Comparison of ENCODE assay signal across 51 mouse cellular contexts in the genomic region with DNA sequence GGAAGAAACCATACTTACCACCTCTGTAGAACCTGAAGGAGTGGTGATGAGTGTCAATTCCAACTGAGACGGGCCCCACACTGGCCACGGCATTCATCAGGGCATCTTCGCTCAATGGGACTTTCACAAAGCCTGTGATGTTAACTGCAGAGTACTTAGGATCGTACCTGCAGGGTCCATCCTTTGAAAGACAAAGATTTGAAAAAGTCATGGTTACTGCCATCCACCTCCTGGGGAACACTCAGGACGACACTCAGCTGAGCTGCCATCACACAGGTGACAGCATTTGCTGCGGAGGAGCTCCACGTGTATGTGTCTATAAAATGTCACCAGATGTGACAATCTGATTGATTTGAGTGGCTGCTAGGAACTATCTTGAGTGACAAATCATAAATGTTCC. TPM values are rescaled to one million over a fixed set of nuclear protein-coding genes. Genes with fewer than 3 reads are reported as not detected.
"Had no signal": no experiment of that assay in that cellular context is flagged by ENCODE, and none has a peak within 500 bp of the region (broad histone marks: within the 10 kb centered on the region; RNA-seq: fewer than 3 reads in every experiment).

No protein-coding gene starts in this region.

- H3K27me3 ChIP-seq: heart, embryonic 12.5 days; heart, embryonic 13.5 days; heart, embryonic 15.5 days; hindbrain, embryonic 12.5 days; hindbrain, embryonic 13.5 days; hindbrain, embryonic 15.5 days; intestine, embryonic 15.5 days; kidney, embryonic 15.5 days had no signal

- DNase-seq: heart, postnatal 10 days; heart, postnatal 14 days; heart, postnatal 36 days; heart, postnatal 4 days; kidney, adult 11 months; kidney, adult 18-20 months; kidney, adult 2 months; kidney, adult 8-10 months; kidney, adult 9 months; kidney, postnatal 10 days; kidney, postnatal 14 days; kidney, postnatal 25 days; kidney, postnatal 36 days; kidney, postnatal 4 days; layer of hippocampus, adult 9-11 months; layer of hippocampus, postnatal 36 days had no signal

- H3K4me3 ChIP-seq: heart, embryonic 12.5 days; heart, embryonic 13.5 days; heart, embryonic 15.5 days; hindbrain, embryonic 10.5 days; hindbrain, embryonic 12.5 days; hindbrain, embryonic 13.5 days; hindbrain, embryonic 15.5 days; intestine, embryonic 15.5 days; kidney, embryonic 15.5 days; layer of hippocampus, adult 2 months; left cerebral cortex, adult 2 months had no signal

- H3K36me3 ChIP-seq: heart, embryonic 12.5 days; heart, embryonic 13.5 days; heart, embryonic 15.5 days; hindbrain, embryonic 10.5 days; hindbrain, embryonic 12.5 days; hindbrain, embryonic 13.5 days; hindbrain, embryonic 15.5 days; intestine, embryonic 15.5 days; kidney, embryonic 15.5 days had no signal

- H3K27ac ChIP-seq: heart, embryonic 13.5 days; heart, embryonic 15.5 days; hindbrain, embryonic 10.5 days; hindbrain, embryonic 12.5 days; hindbrain, embryonic 13.5 days; hindbrain, embryonic 14.5 days; hindbrain, embryonic 15.5 days; hindbrain, postnatal 0 days; intestine, embryonic 15.5 days; kidney, embryonic 15.5 days; kidney, postnatal 0 days; layer of hippocampus, adult 2 months; left cerebral cortex, adult 2 months had no signal

- H3K9me3 ChIP-seq: heart, embryonic 12.5 days; heart, embryonic 13.5 days; heart, embryonic 15.5 days; hindbrain, embryonic 10.5 days; hindbrain, embryonic 12.5 days; hindbrain, embryonic 13.5 days; hindbrain, embryonic 15.5 days; intestine, embryonic 15.5 days; kidney, embryonic 15.5 days had no signal

- H3K4me1 ChIP-seq: heart, embryonic 12.5 days; heart, embryonic 13.5 days; heart, embryonic 15.5 days; hindbrain, embryonic 10.5 days; hindbrain, embryonic 12.5 days; hindbrain, embryonic 13.5 days; hindbrain, embryonic 15.5 days; intestine, embryonic 15.5 days; kidney, embryonic 15.5 days had no signal

RNA-seq across cellular contexts. Expression of a gene that starts 2.9 kb away (rescaled TPM):
- total RNA-seq: heart, postnatal 10 days; heart, postnatal 14 days; heart, postnatal 36 days; heart, postnatal 4 days; hematopoietic stem cell, adult 5-6 weeks; hindbrain, postnatal 0 days; layer of hippocampus, adult 18-20 months; layer of hippocampus, adult 2 months; layer of hippocampus, adult 8-10 months; layer of hippocampus, postnatal 10 days; layer of hippocampus, postnatal 14 days; layer of hippocampus, postnatal 25 days; layer of hippocampus, postnatal 36 days; left cerebral cortex, adult 18-20 months; left cerebral cortex, adult 2 months; left cerebral cortex, adult 8-10 months had no signal
- polyA plus RNA-seq: heart, embryonic 11.5 days; heart, embryonic 12.5 days; heart, embryonic 13.5 days; heart, embryonic 14.5 days; heart, embryonic 15.5 days; heart, embryonic 16.5 days; heart, postnatal 0 days; hindbrain, embryonic 10.5 days; hindbrain, embryonic 11.5 days; hindbrain, embryonic 12.5 days; hindbrain, embryonic 13.5 days; hindbrain, embryonic 14.5 days; hindbrain, embryonic 15.5 days; hindbrain, embryonic 16.5 days; hindbrain, postnatal 0 days; inflammation-experienced regulatory T-cells, adult 6 months; intestine, embryonic 14.5 days; intestine, embryonic 15.5 days; intestine, embryonic 16.5 days; intestine, postnatal 0 days; kidney, adult 2 months; kidney, embryonic 14.5 days; kidney, embryonic 15.5 days; kidney, embryonic 16.5 days; kidney, postnatal 0 days; large intestine, adult 2 months had no signal

RNA-seq across cellular contexts. Expression of a gene that starts 19.3 kb away (rescaled TPM):
- total RNA-seq: heart, postnatal 10 days; heart, postnatal 14 days; heart, postnatal 36 days; heart, postnatal 4 days; hematopoietic stem cell, adult 5-6 weeks; hindbrain, postnatal 0 days; layer of hippocampus, adult 18-20 months; layer of hippocampus, adult 2 months; layer of hippocampus, adult 8-10 months; layer of hippocampus, postnatal 10 days; layer of hippocampus, postnatal 14 days; layer of hippocampus, postnatal 25 days; layer of hippocampus, postnatal 36 days; left cerebral cortex, adult 18-20 months; left cerebral cortex, adult 2 months; left cerebral cortex, adult 8-10 months had no signal
- polyA plus RNA-seq: heart, embryonic 11.5 days; heart, embryonic 12.5 days; heart, embryonic 13.5 days; heart, embryonic 14.5 days; heart, embryonic 15.5 days; heart, embryonic 16.5 days; heart, postnatal 0 days; hindbrain, embryonic 10.5 days; hindbrain, embryonic 11.5 days; hindbrain, embryonic 12.5 days; hindbrain, embryonic 13.5 days; hindbrain, embryonic 14.5 days; hindbrain, embryonic 15.5 days; hindbrain, embryonic 16.5 days; hindbrain, postnatal 0 days; inflammation-experienced regulatory T-cells, adult 6 months; intestine, embryonic 14.5 days; intestine, embryonic 15.5 days; intestine, embryonic 16.5 days; intestine, postnatal 0 days; kidney, adult 2 months; kidney, embryonic 14.5 days; kidney, embryonic 15.5 days; kidney, embryonic 16.5 days; kidney, postnatal 0 days; large intestine, adult 2 months had no signal
